Mouse (Mus musculus): ENCODE results near the gene Rnf34. TPM values are rescaled to one million over a fixed set of nuclear protein-coding genes. Genes with fewer than 3 reads are reported as not detected.

Gene Rnf34
- polyA plus RNA-seq, 1 experiment from 2014 or later: 24.7 TPM

GRCm38 (mm10) chr5:122900558-122901171 lies 50.8 kb downstream of the Rnf34 start:
- no peak overlapping the region for H3K27ac ChIP-seq (ENCODE audit: low read length)
- H3K27me3 ChIP-seq (replicated peaks; ENCODE audit: insufficient read depth, low read length): no peaks in the 10 kb centered on the region
- H3K9me3 ChIP-seq (ENCODE audit: low read length): no peaks in the 10 kb centered on the region
- WGBS: 5% methylated on average over 31 of the region's 33 CpGs
- H3K4me1 ChIP-seq (ENCODE audit: insufficient read depth, low read depth, low read length): 0 out of 2 replicates have a peak, but pooled peaks cover 5% of the 10 kb centered on the region
- TF ChIP-seq EP300 (IDR thresholded peaks at IDR 0.05) (no peak), CTCF (IDR thresholded peaks at IDR 0.05) (no peak)
- peak overlapping the region; percentile 76 for H3K4me3 ChIP-seq (ENCODE audit: low read depth, low read length)
- H3K9ac ChIP-seq (replicated peaks; ENCODE audit: low read depth): peak overlapping the region; percentile 51
- peak overlapping the region; percentile 98 for H3K4me2 ChIP-seq (replicated peaks; ENCODE audit: low read depth, low read length)
- H3K36me3 ChIP-seq (ENCODE audit: insufficient read depth, low read length): no peaks in the 10 kb centered on the region
- ATAC-seq (no peak), DNase-seq (ENCODE audit: low spot score) (no peak)

- H3K27me3 ChIP-seq (replicated peaks; ENCODE audit: insufficient read depth, low read length): no peaks in the 10 kb centered on the region
- TF ChIP-seq CTCF (IDR thresholded peaks at IDR 0.05) (no peak), EP300 (IDR thresholded peaks at IDR 0.05) (no peak)
- peak overlapping the region; percentile 98; the same call in 1 of the 2 replicates for H3K4me2 ChIP-seq (replicated peaks; ENCODE audit: low read depth, low read length)
- DNase-seq (ENCODE audit: low spot score) (no peak), ATAC-seq (no peak)
- 59% methylated on average over 11 of the region's 11 CpGs for WGBS
- no peak overlapping the region for H3K27ac ChIP-seq (ENCODE audit: low read length)
- H3K9me3 ChIP-seq (ENCODE audit: low read length): no peaks in the 10 kb centered on the region
- 0 out of 2 replicates have a peak, but pooled peaks cover 5% of the 10 kb centered on the region for H3K4me1 ChIP-seq (ENCODE audit: insufficient read depth, low read depth, low read length)
- H3K36me3 ChIP-seq (ENCODE audit: insufficient read depth, low read length): no peaks in the 10 kb centered on the region
- H3K9ac ChIP-seq (replicated peaks; ENCODE audit: low read depth): no peak overlapping the region; the same call in 1 of the 2 replicates
- peak overlapping the region; percentile 76; the same call in 1 of the 2 replicates for H3K4me3 ChIP-seq (ENCODE audit: low read depth, low read length)
These were observed 51.3 kb downstream of the Rnf34 start for GRCm38 (mm10) chr5:122901179-122901578.

DNA sequence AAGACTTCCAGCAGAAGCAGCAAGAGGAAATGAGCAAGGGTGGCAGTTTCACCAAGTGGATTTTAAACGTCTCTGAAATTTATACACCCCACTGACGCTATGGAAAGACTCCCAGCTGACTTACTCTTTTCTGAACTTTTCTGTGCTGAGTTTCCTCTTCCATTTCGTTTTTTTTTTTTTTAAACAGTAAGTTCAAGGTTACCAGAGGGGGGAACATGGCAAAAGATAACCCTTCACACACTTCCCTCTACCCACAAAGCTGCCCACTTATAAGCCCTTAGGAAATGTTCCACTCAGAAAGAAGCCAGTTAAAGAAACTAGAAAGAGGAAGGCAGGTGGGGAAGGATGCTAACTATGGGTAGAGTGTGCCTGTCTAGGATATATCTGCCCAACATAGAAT lies 51.8 kb downstream of the Rnf34 start:
- Histone ChIP-seq H3K4me2 (replicated peaks; ENCODE audit: low read depth, low read length) (no peak overlapping the region), H3K4me1 (ENCODE audit: insufficient read depth, low read depth, low read length) (0 out of 2 replicates have a peak, but pooled peaks cover 5% of the 10 kb centered on the region), H3K9ac (replicated peaks; ENCODE audit: low read depth) (no peak overlapping the region), H3K4me3 (ENCODE audit: low read depth, low read length) (no peak overlapping the region), H3K27ac (ENCODE audit: low read length) (no peak overlapping the region), H3K27me3 (replicated peaks; ENCODE audit: insufficient read depth, low read length) (no peaks in the 10 kb centered on the region), H3K36me3 (ENCODE audit: insufficient read depth, low read length) (no peaks in the 10 kb centered on the region), H3K9me3 (ENCODE audit: low read length) (no peaks in the 10 kb centered on the region)
- no peak for DNase-seq (ENCODE audit: low spot score)
- no peak for TF ChIP-seq CTCF (IDR thresholded peaks at IDR 0.05)
- TF ChIP-seq EP300 (IDR thresholded peaks at IDR 0.05): no peak
- WGBS: 52% methylated on average over 3 of the region's 3 CpGs
- ATAC-seq: no peak

GRCm38 (mm10) chr5:122902228-122902627 lies 52.4 kb downstream of the Rnf34 start:
- Histone ChIP-seq H3K4me2 (replicated peaks; ENCODE audit: low read depth, low read length) (no peak overlapping the region), H3K9ac (replicated peaks; ENCODE audit: low read depth) (no peak overlapping the region), H3K4me3 (ENCODE audit: low read depth, low read length) (no peak overlapping the region), H3K36me3 (ENCODE audit: insufficient read depth, low read length) (no peaks in the 10 kb centered on the region), H3K27ac (ENCODE audit: low read length) (no peak overlapping the region), H3K9me3 (ENCODE audit: low read length) (no peaks in the 10 kb centered on the region), H3K27me3 (replicated peaks; ENCODE audit: insufficient read depth, low read length) (no peaks in the 10 kb centered on the region), H3K4me1 (ENCODE audit: insufficient read depth, low read depth, low read length) (0 out of 2 replicates have a peak, but pooled peaks cover 5% of the 10 kb centered on the region)
- WGBS: 70% methylated on average over 6 of the region's 6 CpGs
- DNase-seq (ENCODE audit: low spot score) (no peak), ATAC-seq (no peak)
- TF ChIP-seq CTCF (IDR thresholded peaks at IDR 0.05) (no peak), EP300 (IDR thresholded peaks at IDR 0.05) (no peak)

DNA sequence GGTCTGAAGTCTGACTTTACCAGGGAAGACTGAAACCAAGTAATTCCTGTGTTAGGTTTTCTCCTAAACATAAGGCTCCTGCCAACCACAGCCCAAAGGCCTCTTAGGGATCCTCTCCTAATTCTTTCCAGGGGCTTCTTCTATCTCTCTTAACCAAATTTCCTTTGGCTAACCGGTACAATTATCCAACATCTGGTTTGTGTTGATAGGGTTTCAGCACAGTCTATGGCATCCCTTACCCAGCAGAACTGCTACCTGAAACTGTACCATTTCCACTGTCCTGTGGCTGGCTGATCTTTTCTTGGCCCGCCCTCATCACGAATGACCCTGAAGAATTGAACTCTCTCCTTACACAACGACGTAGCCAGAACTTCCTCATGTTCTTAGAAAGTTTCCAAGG lies 53.3 kb downstream of the Rnf34 start:
- no peak overlapping the region for H3K4me3 ChIP-seq (ENCODE audit: low read depth, low read length)
- no peak overlapping the region for H3K27ac ChIP-seq (ENCODE audit: low read length)
- no peak for TF ChIP-seq EP300 (IDR thresholded peaks at IDR 0.05)
- no peak for TF ChIP-seq CTCF (IDR thresholded peaks at IDR 0.05)
- no peak overlapping the region for H3K9ac ChIP-seq (replicated peaks; ENCODE audit: low read depth)
- 0 out of 2 replicates have a peak, but pooled peaks cover 5% of the 10 kb centered on the region for H3K4me1 ChIP-seq (ENCODE audit: insufficient read depth, low read depth, low read length)
- H3K27me3 ChIP-seq (replicated peaks; ENCODE audit: insufficient read depth, low read length): no peaks in the 10 kb centered on the region
- WGBS: 77% methylated on average over 5 of the region's 5 CpGs
- DNase-seq (ENCODE audit: low spot score): no peak
- H3K9me3 ChIP-seq (ENCODE audit: low read length): no peaks in the 10 kb centered on the region
- no peak overlapping the region for H3K4me2 ChIP-seq (replicated peaks; ENCODE audit: low read depth, low read length)
- no peaks in the 10 kb centered on the region for H3K36me3 ChIP-seq (ENCODE audit: insufficient read depth, low read length)
- no peak for ATAC-seq

- Histone ChIP-seq H3K9me3 (ENCODE audit: low read length) (no peaks in the 10 kb centered on the region), H3K36me3 (ENCODE audit: insufficient read depth, low read length) (no peaks in the 10 kb centered on the region), H3K4me1 (ENCODE audit: insufficient read depth, low read depth, low read length) (no peaks in the 10 kb centered on the region), H3K4me2 (replicated peaks; ENCODE audit: low read depth, low read length) (no peak overlapping the region), H3K9ac (replicated peaks; ENCODE audit: low read depth) (no peak overlapping the region), H3K27ac (ENCODE audit: low read length) (no peak overlapping the region), H3K27me3 (replicated peaks; ENCODE audit: insufficient read depth, low read length) (no peaks in the 10 kb centered on the region), H3K4me3 (ENCODE audit: low read depth, low read length) (no peak overlapping the region)
- ATAC-seq (no peak), DNase-seq (ENCODE audit: low spot score) (no peak)
- TF ChIP-seq EP300 (IDR thresholded peaks at IDR 0.05) (no peak), CTCF (IDR thresholded peaks at IDR 0.05) (no peak)
- 84% methylated on average over 1 of the region's 1 CpGs for WGBS
These were observed 57.3 kb downstream of the Rnf34 start for GRCm38 (mm10) chr5:122907182-122907581.

Measured in lung, postnatal 0 days (tissue).